Mouse (Mus musculus) megakaryocyte, embryonic 14.5 days (primary cell): ENCODE measurements around the gene Lrrc74b. TPM values are rescaled to one million over a fixed set of nuclear protein-coding genes. Genes with fewer than 3 reads are reported as not detected.

ENCODE experiments used
- H3K27me3 ChIP-seq: replicated peaks from 2 replicates; pipeline ENCODE3; 2012; ENCODE audit warnings: inconsistent platforms
- H3K36me3 ChIP-seq: replicated peaks from 2 replicates; pipeline ENCODE3; 2012; ENCODE audit warnings: low read length, inconsistent platforms, mixed read lengths
- H3K4me1 ChIP-seq: 2 replicates; pipeline ENCODE4 v1.6.1; 2012; ENCODE audit warnings: inconsistent platforms
- H3K4me3 ChIP-seq: replicated peaks from 2 replicates; pipeline ENCODE3; 2012; ENCODE audit warnings: moderate library complexity, mild to moderate bottlenecking, inconsistent platforms
- H3K9me3 ChIP-seq: 2 replicates; pipeline ENCODE4 v1.6.1; 2012; ENCODE audit warnings: inconsistent platforms
- FLI1 ChIP-seq: IDR thresholded peaks from 2 replicates; pipeline ENCODE4 v1.6.1; 2012; ENCODE audit warnings: low read length, inconsistent platforms, mixed read lengths
- GATA1 ChIP-seq: IDR thresholded peaks from 3 replicates; pipeline ENCODE4 v1.6.1; 2012; ENCODE audit warnings: mixed read lengths, low read length, inconsistent platforms, borderline replicate concordance
- polyA plus RNA-seq: library from polyadenylated mRNA; stranded (reverse); fragments of >175 nt; gene quantifications from 2 replicates; pipeline ENCODE4 v1.2.3, GENCODE M21; 2012; ENCODE audit warnings: low replicate concordance; ENCODE audit not compliant: insufficient read depth

Gene Lrrc74b
- not detected in 2 replicates for polyA plus RNA-seq

DNA sequence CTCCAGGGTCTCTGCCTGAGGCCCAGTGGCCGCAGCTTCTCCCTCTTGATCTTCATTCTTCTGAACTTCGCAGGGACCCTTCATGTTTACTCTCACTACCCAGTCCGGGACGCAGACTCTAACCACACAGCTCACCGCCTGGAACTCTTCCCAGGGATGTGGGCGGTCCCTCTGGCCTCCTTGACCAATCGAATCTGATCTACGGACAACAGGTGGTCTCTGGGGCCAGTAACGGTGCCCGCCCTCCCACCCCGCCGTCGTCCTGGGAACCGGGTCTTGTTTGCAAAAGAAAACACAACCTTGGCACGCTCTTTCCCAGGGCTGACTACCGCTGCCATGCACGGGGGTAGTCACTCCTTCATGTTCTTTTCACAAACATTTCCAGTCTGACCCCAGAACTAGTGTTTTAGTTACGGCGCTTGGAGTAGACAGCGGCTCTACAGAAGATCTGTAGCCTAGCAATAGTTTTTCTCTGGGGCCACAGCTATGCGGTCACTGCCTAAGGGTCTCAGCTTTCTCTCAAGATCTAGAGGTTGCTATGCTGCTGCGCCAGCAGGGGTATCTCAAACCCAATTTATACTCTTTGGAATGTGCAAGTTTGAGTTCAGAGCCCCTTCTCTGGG lies at the start of gene Lrrc74b:
Gene Lrrc74b (minus strand): TSS at position 120 of the 623 bp plus-strand sequence.
- Histone ChIP-seq H3K4me1 (peaks cover 64% of the 10 kb centered on the region), H3K36me3 (no peaks in the 10 kb centered on the region), H3K9me3 (no peaks in the 10 kb centered on the region), H3K4me3 (peak within 1 kb of the TSS; percentile 76), H3K27me3 (peaks cover 55% of the 10 kb centered on the region)
- no peak for TF ChIP-seq FLI1
- no peak for TF ChIP-seq GATA1

GRCm38 (mm10) chr16:17605684-17606083 lies 44.6 kb upstream of the Lrrc74b start:
- peaks cover 42% of the 10 kb centered on the region for H3K9me3 ChIP-seq
- H3K4me3 ChIP-seq: no peak overlapping the region
- H3K36me3 ChIP-seq: no peaks in the 10 kb centered on the region
- peaks cover 6% of the 10 kb centered on the region for H3K4me1 ChIP-seq
- H3K27me3 ChIP-seq: peaks cover 6% of the 10 kb centered on the region
- TF ChIP-seq FLI1 (no peak), GATA1 (no peak)

DNA sequence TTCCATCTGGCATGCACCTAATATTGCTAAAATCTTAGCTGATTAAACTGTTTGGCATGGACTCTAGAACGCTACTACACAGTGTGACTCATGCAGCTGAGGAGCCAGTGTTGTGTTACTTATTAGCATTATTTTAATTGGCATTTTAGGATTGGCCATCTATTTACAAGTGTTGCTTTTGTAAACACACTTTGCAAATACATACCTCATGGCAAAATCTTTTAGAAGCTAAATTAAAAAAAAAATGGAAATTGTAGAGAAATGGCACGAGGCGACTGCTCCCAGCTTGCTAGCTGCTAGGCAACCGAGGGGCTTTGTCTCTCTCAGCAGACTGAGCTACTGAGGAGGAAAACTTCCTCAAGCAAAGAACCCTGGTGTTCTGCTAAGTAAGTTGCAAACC lies 43.9 kb upstream of the Lrrc74b start:
- H3K27me3 ChIP-seq: peaks cover 6% of the 10 kb centered on the region
- H3K36me3 ChIP-seq: no peaks in the 10 kb centered on the region
- H3K9me3 ChIP-seq: peaks cover 35% of the 10 kb centered on the region
- H3K4me1 ChIP-seq: peaks cover 6% of the 10 kb centered on the region
- TF ChIP-seq GATA1 (no peak), FLI1 (no peak)
- H3K4me3 ChIP-seq: no peak overlapping the region

GRCm38 (mm10) chr16:17600944-17601562 lies 40.0 kb upstream of the Lrrc74b start:
- H3K9me3 ChIP-seq: peaks cover 22% of the 10 kb centered on the region
- peaks cover 6% of the 10 kb centered on the region for H3K4me1 ChIP-seq
- H3K36me3 ChIP-seq: no peaks in the 10 kb centered on the region
- peaks cover 8% of the 10 kb centered on the region for H3K27me3 ChIP-seq
- no peak for TF ChIP-seq FLI1
- TF ChIP-seq GATA1: no peak
- no peak overlapping the region for H3K4me3 ChIP-seq

DNA sequence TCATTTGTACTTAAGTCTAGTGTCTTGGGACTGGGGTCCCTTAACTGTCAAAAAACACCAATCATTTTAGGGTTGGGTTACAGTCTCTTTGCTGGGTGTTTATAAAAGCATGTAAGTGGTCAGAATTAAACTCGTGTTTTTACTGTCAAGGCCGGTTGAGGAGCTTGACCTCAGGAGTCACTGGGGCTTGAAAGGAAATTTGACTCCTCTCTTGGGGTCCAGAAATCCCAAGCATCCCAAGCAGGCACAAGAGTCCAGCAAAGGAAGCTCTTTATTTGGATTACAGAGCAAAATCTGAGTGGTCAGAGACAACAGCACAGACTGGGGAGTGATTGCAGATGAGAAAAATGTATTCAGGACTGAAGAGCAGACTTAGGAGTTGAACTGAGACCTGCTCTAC lies 29.7 kb upstream of the Lrrc74b start:
- H3K9me3 ChIP-seq: peaks cover 32% of the 10 kb centered on the region
- H3K4me3 ChIP-seq: no peak overlapping the region
- peaks cover 29% of the 10 kb centered on the region for H3K27me3 ChIP-seq
- no peaks in the 10 kb centered on the region for H3K4me1 ChIP-seq
- H3K36me3 ChIP-seq: no peaks in the 10 kb centered on the region
- TF ChIP-seq GATA1: no peak

- peaks cover 15% of the 10 kb centered on the region for H3K9me3 ChIP-seq
- no peaks in the 10 kb centered on the region for H3K36me3 ChIP-seq
- H3K27me3 ChIP-seq: peaks cover 9% of the 10 kb centered on the region
- no peak for TF ChIP-seq FLI1
- TF ChIP-seq GATA1: no peak
- peaks cover 3% of the 10 kb centered on the region; the same call in 1 of the 2 replicates for H3K4me1 ChIP-seq
- no peak overlapping the region for H3K4me3 ChIP-seq
Observed at GRCm38 (mm10) chr16:17584555-17584954, 23.5 kb upstream of the Lrrc74b start.

DNA sequence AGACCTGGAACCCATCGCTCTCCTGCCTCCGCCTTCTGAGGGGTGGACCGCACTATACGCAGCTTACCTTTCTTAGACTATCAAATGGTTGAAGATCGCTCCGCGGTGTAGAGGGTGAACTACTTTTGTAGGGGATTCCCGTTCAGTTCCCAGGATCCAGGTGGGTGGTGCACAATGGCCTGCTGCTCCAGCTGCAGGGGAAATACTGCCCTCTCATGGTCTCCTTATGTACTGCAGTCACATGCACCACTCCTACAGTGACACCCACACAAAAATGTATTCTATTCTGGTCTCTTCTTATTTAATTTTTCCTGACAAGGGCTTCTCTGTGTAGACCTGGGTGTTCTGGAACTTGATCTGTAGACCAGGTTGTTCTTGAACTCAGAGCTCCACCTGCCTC lies 22.0 kb upstream of the Lrrc74b start, which contains the start of gene Slc7a4:
Gene Slc7a4 (minus strand): TSS at position 151 of the 400 bp plus-strand sequence.
- Histone ChIP-seq H3K9me3 (peaks cover 4% of the 10 kb centered on the region), H3K36me3 (no peaks in the 10 kb centered on the region), H3K27me3 (peaks cover 13% of the 10 kb centered on the region), H3K4me1 (peaks cover 4% of the 10 kb centered on the region; the same call in 1 of the 2 replicates), H3K4me3 (no peak within 1 kb of the TSS)
- TF ChIP-seq FLI1: no peak
- no peak for TF ChIP-seq GATA1

DNA sequence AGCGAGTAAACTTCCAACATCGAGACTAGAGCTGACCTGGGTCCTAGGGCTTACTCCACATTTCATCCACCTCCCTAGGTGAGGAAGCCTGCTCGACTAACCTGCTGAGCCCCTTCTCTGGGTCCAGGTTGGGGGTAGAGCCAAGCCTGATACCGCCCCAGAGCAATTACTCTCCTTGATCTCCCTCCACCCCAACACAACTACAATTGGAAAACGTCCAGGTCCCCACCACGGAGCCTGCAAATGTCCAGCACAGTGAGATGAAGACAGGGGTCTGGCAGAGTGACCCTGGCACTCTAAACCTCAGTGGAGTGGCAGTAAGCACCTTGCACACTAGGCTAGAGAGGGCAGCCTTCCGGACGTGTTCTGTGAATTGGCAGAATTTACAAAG lies 15.8 kb upstream of the Lrrc74b start:
- Histone ChIP-seq H3K4me3 (peak overlapping the region; percentile 92), H3K27me3 (peaks cover 64% of the 10 kb centered on the region), H3K36me3 (no peaks in the 10 kb centered on the region), H3K4me1 (peaks cover 22% of the 10 kb centered on the region), H3K9me3 (no peaks in the 10 kb centered on the region; the same call in 1 of the 2 replicates)
- TF ChIP-seq FLI1 (no peak), GATA1 (no peak)

DNA sequence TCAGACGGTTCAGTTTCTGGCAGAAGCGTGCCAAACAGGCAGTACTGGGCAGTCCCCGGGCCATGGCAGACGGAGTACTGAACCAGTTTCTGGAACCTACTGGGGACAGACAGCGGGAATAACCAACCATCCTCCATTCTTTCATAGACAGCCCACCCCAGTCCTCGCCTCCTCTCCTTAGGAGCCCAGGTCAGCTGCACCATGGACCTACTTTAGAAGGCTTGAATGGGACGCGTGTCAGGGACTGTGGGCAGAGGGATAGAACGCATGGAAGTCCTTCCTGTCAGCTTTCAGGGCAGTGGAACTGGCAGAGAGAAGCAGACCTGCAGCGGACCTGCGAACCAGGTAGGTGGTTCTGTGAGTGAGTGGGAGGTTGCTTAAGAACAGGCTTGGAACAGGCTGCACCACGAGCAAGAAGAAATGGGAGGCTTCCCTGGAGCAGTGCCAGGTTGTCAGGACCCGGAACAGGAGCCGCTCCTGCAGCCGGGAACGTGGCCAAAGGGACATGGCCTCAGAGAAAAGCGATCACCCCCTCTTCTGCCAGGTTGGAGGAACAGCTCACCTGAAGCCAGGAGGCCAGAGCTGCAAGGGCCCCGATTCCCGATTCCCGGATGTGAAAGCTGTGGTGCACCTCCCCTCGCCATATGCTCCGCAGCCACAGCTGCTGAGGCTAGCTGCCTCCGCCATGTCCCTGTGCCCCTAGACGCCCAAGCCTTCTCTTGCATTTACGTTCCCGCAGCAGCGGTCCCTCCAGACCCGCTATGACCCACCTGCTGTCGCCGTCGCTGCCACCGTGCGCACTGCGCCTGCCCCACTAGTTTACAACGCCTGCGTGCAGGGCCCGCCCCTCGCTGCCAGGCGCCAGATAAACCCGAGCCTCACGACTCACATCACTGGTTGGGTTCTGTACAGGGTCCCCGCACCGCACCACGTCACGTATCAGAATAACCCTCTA lies 15.1 kb upstream of the Lrrc74b start:
- Histone ChIP-seq H3K36me3 (no peaks in the 10 kb centered on the region), H3K4me1 (peaks cover 22% of the 10 kb centered on the region), H3K27me3 (peaks cover 71% of the 10 kb centered on the region), H3K4me3 (peak overlapping the region; percentile 92), H3K9me3 (no peaks in the 10 kb centered on the region; the same call in 1 of the 2 replicates)
- no peak for TF ChIP-seq FLI1
- no peak for TF ChIP-seq GATA1
